Mouse (Mus musculus): ENCODE results near the gene Fcnb.

The Fcnb gene

DNA sequence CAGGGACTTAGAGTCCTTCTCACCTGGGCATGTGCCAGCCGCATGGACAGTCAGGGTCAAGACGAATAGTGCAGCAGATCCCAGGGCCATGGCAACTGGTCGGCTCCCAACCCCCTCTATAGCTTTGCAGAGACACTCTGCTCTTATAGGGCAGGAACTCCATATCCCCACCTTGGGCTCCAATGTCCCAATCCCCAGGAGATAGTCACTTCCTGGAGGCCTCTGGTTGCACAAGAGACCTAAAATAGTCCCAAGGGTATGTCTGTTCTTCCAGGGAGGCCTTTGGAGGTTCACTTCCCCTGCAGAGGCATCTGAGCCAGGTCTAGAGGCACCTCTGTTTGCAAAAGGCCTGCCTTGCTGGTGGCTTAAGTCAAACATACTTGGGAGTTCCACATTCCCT, at the start of gene Fcnb:
Fcnb (minus strand) TSS at position 118 of the 400 bp plus-strand sequence.
- DNase-seq (ENCODE audit: low spot score), result no peak

DNA sequence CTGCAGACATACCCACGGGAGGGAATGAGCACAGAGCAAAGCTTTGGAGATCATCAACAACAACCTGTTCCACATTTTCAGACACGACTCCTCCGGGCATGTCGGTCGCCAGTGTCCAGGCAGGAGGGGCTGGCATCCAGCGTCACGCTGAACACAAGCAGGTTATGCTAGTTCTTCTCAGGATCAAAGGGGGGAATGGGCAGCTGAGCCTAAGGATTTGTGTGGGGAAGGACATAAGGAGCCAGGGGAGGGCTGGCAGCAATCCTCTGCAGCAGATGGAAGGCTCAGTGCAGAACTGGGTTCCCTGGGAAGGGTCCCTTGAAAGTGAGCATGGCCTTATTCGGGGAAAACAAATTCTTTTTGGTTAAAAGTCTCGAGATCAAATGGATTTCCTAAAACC, 49.1 kb upstream of the Fcnb start:
- DNase-seq (ENCODE audit: low spot score), result no peak

DNA sequence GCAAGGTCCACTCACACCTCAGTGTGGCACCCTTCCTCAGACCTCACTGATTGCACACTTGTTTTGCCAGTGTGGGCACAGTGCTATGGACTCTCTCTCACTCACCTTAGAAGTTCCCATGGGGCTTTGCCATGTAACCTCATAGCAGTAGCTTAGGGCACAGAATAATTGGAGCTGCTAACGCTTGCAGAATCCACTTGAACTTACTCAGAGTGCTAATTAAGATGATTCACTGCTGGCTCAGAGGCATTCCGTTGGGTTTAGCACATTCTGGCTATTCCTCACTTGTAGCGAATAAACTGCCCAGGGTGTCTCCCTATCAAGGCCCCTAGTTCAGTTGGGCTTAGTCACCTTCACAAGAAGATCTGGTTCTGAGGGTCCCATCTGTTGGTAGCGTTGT, 47.4 kb upstream of the Fcnb start:
- no peak for DNase-seq (ENCODE audit: low spot score)

DNA sequence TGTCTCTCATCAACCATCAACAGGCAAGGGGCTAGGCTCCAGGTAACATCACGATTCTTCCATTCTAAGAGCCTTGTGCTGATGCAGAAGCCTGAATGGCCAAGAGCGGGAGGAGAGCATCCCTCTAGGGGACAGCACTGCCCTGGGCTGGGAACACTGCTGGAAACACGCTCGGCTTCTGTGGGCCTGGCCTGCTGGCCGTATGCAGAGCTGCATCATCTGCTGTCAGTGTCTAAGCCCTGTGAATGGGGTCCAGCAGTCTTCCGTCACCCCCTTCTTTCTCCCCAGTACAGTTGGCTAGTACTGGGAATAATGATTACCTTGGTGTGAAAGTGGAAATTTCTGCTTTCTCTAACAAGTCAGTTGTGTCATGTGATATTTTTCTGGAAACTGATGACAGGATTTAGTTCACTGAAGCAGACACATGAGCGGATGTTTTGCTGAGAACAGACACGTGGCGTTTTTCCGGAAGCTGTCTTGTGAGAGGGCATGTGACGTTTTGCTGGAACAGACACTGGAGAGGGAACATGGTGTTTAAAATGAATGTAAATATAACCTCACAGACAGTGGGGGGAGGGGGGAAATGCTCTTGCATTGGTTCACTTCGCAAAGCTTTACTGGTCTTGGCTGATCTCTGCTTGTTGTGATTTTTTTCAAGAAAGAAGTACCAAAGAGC, 42.2 kb upstream of the Fcnb start:
- DNase-seq (ENCODE audit: low spot score), result no peak

DNA sequence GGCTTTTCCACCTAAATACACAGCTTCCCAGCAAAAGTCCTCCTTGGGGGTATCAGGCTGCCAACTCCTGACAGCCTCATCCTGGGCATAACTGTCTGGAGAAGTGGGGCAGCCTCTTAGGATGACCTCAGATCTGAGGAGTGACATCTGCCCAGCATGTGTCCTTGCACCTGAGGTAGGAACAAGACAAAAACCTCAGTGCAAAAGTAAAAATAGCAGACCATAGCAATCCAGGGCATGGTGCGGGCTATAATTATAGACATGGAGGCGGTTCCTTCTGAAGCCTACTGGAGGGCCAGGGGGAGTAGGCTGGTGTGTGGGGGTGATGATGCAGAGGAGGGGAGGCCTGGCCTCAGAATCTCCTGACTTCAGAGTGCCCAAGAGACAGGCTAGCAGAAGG, 39.2 kb upstream of the Fcnb start:
- DNase-seq (ENCODE audit: low spot score), result no peak

DNA sequence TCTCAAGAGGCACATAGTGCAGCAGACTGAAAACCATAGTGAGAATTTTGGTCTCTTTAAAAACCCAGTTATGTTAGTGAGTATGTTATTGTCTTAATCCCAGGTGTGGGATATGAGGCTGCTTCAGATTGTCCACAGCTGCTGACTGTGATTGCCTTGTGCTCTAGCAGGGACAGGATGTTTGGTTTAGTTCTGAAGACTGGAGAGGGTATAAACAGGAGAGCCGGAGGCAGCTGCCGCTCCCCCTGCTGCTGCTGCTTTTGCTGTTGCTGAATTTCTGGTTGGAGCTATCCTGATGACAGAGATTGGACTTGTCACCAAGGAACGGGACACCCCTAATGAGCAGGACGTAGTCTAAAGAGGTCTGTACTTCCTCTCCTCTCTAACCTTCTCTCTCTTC, 36.6 kb upstream of the Fcnb start:
- DNase-seq (ENCODE audit: low spot score), result no peak

DNA sequence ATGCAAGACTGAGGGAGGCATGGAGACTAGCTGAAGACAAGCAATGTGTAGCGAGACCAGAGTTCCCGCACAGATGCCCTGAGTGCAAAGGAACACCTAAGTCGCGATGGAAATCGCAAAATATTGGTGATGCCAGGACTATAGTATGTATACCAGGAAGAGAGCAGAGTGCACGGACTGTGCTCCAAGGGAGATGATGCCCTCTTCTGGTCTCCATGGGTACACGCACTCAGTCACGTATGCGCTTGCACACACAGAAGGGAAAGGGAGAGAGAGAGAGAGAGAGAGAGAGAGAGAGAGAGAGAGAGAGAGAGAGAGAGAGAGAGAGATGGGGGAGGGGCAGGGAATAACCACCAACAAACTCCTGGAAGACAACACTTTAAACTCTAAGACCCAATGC, 35.7 kb upstream of the Fcnb start:
- no peak for DNase-seq (ENCODE audit: low spot score)

DNA sequence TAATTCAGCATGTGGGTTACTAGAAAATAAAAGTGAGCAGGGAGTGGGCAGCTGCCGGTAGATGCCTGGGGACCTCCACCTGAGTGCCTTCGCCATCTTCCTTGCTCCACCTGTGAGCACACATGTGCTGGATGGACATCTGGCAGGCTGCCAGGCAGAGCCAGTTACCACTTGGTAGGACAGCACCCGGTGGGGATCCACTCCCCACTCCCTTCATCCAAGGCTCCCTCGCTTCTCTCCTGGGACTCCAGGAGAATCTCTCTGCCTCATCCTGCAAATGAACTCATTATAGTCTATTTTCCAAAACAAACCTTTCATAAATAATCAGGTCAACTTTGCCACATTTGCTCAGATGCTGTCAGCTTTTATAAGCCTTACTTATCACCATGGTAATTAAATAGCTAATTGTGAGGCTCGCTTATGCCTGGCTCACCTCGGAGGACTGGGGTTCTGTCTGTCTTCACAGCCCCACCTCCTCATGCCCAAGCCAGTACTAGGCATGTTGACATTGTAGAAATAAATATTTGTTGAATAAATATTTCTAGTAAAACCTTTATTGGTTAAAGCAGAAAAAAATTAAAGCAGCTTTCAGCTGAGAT, 33.9 kb upstream of the Fcnb start:
- no peak for DNase-seq (ENCODE audit: low spot score)

DNA sequence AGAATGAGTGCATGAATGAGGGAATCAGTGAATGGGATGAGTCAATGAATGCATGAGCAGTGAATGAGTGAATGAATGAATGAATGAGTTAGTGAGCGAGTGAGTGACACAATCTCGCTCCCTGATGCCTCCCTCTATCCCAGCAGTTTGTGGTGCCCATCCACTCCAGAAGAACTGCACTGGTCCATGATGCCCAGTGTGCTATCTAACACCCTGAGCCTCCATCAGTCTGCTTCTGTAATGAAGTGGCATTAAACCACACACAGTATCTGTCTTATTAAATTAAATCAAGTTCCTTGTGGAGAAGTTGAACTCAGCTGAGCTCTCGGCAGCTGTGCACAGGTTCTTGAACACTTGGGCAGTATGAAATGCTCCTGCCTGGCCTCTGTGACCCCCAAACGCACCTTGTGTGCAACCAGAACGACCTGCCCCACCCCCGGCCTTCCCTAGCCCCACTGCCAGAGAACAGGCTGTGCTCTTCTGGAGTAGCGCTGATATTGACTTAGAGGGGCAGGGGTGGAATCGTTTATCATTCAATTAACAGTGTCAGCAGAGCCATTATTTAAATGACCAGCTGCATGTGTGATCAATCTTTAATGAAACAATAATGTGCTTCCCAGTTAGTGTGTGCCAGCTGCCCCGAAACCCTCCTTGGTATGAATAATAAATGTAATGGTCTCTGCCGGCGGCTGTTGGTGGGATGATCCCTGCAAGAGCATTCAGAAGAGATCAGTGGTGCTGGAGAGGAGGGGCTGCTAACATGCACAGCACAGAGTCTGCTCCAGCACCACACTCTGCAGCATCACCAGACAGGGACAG, 33.0 kb upstream of the Fcnb start:
- no peak for DNase-seq (ENCODE audit: low spot score)

DNA sequence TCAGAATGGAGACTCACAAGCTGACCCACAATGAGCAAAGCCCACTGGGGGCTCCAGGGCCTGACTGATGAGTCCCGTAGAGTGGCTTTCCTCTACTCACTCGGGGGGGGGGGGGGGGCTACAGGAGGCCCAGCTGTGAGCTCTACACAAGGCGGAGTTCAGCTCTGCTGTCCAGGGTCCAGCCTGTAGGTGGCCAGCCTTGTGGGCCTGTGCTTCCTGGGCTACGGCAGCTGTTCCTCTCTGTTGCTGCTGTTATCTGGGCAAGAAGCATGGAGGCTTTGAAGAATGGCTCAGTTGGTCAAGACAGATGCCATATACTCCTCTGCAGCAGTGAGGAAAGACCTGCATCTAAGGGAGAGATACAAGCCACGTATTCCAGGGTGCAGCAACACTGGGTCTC, 24.1 kb upstream of the Fcnb start:
- DNase-seq (ENCODE audit: low spot score), result no peak

DNA sequence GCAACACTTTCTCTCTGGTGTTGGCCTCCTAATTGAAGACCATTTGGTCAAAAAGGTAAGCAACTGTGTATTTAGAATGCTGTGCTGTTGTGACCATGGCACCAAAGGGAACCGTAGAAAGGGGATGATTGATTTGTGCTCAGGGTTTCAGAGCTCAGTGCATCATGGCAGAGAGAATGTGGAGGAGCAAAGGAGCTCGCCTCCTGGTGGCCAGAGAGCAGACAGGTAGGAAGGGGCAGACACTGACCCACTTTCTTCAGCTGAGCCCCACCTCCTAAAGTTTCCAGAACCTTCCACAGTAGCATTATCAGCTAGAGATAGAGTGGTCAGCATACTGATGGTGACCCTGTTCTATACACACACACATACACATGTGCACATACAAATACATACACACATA, 21.3 kb upstream of the Fcnb start:
- DNase-seq (ENCODE audit: low spot score), result no peak

DNA sequence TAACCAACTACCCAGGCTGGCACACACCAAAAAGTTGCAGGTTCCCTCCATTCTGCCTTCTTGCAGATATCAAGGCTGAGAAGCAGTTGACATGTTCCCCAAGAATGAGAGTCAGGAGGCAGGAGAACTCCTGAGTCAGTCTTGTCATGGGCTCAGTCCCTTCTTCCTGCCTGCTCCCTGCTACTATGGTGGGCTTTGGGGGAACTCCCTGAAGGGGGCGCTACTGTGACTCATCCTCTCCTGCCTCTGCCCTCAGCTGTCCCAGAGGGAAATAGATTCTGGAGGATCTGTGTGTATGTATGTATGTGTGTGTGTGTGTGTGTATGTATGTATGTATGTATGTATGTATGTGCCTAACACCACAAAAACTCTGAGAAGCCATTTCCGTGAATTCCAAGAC, 19.0 kb upstream of the Fcnb start:
- DNase-seq (ENCODE audit: low spot score), result no peak

DNA sequence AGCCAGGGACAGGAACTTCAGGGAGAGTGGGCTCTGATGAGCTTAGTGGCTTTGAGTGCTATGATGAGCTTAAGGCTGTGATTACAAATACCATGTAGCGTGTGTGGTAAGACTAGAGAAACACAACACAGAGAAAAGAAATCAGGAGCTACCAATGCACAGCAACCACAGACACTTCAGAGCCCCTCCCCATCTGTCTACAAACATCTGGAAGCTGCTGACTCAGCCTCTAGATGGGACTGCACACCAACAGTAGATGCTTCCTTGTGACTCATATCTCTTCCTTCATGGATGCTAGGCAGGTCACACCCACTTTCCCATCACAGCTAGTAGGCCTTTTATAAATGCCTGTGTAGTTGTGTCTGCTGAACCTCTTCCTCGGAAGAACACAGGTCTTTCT, 17.2 kb upstream of the Fcnb start:
- no peak for DNase-seq (ENCODE audit: low spot score)

DNA sequence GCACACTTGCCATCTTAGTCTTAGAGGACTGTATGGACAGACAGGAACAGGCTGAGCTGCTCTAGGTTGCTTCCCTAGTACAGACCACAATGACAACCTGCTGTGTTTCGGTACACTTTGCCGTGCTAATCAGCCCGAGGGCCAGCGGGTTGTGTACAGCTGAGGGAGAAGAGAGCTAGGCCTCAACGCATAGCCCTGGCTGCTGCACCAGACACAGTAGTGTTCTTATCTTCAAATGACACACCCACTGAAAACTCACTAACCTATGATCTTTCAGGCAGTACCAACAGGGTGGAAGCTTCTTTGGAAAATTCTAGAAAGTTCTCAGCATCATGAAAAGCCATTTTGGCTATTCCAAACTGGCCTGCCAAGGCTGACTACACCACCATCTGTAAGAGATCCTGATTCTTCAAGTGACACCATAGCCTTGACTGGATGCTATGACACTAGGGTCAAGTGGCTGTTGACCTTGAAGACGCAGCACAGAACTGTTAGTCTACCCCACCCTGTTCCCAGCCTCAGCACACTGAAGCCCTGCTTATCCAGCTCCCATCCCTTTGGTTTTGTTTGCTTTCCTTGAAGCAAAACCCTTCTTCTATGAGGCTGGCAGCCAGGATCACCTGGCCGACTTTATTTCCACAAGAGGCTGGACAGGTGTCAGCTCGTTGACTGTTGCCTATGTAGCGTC, 16.3 kb upstream of the Fcnb start:
- DNase-seq (ENCODE audit: low spot score), result no peak

DNA sequence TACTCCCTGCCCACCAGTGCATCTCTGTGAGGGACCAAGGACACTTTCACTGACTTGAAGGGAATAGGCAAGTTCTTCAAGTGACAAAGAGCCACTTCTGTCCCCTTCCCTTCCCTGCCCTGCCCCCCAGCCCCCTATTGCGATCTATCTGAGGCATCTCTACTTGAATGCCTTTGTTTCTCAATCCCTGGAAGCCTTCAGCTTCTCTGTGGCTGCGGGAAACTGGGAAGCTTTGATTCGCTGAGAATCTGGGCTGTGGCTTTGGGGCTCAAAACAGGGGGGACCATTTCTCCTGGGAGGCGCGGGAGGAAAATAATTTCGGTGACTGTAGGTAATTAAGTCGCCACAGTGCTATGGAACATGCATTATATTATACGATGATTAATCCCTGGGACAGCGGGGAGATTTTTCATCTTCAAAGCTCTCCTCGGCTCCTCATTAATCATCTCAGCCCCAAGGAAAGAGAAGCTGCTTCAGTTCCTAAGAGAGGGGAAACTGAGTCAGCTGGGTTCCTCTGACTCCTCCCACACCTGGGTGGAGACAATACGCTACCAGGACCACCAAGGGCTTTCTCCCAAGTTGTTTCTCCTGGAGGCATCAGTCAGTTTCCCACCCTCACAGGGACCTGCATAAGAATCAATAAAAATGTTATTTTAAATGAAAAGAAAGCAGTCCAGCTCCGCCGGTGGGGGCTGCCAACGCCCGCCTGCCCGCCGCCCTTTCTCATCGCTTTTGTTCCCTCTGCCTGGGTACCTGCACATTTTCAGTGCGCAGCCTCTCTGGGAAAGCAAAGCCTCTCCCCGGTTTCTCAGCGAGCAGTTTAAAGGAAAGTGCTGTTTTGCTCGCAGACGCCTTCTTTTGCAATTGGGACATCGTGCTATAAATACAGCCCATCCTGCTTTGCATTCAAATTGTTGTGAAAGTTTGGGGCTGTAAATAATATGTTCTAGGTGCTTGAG, 14.1 kb upstream of the Fcnb start:
- DNase-seq (ENCODE audit: low spot score), result no peak

DNA sequence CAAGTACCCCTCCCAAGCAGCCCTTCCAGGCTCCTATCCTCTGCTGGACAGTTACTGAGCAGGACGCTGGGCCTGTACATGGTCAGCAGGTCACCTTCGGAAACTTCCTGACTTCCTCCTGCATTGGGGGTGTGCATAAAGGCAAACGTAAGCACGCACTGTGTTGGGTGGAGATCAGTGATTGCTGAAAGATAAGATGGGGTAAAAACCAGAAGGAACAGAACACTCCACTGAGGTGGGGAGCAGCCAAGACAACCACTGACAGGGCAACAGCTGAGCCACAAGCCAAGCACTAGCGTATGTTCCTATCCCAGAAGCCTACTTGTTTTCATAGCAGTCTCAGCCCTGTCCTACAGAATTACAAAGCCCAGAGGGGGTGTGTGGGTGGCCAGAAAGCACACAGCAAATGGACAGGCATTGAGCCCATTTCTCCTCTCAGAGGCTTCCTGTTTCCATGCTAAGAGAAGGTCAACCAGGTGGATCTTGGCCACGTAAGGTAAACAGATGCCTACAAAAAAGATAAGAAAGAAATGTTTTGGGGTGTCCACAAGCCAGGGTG, 12.1 kb upstream of the Fcnb start:
- DNase-seq (ENCODE audit: low spot score), result no peak

DNA sequence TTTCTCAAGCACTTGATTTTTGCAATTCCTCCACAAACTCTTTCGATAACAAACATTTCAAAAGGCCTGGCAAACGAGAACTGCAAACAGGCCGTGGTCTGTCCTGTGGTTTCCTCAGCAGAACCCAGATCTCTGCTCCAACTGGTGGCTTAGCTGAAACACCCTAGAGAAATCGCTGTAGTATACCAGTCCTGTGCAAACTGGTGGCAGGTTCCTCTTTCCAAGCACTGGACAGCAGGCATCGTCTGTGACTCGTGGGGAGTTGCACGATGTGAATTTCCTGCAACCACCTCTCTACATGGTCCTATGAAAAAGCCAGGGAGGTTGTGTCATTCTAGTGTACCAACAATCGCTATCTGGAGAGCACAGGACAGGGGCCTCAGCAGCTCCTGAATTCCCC, 7.4 kb upstream of the Fcnb start:
- DNase-seq (ENCODE audit: low spot score), result no peak

DNA sequence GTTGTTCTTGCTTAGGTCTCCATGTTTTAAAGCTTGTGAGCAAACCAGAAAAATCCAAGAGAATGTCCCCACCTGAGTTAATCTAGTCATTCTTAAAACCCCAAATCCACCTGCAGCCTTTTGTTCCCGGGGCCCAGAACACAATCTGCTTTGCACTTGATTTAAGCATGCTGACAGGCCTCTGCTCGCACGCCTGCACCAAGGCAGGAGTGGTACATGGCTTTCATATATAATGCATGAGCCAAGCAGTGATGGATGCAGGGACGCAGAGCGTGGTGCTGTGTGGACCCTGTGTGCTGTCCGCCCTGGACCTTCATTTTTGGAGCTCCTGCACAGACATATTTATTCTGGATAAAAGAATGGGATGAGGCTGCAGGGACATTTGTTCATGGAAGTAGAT, 6.4 kb upstream of the Fcnb start:
- DNase-seq (ENCODE audit: low spot score), result no peak

DNA sequence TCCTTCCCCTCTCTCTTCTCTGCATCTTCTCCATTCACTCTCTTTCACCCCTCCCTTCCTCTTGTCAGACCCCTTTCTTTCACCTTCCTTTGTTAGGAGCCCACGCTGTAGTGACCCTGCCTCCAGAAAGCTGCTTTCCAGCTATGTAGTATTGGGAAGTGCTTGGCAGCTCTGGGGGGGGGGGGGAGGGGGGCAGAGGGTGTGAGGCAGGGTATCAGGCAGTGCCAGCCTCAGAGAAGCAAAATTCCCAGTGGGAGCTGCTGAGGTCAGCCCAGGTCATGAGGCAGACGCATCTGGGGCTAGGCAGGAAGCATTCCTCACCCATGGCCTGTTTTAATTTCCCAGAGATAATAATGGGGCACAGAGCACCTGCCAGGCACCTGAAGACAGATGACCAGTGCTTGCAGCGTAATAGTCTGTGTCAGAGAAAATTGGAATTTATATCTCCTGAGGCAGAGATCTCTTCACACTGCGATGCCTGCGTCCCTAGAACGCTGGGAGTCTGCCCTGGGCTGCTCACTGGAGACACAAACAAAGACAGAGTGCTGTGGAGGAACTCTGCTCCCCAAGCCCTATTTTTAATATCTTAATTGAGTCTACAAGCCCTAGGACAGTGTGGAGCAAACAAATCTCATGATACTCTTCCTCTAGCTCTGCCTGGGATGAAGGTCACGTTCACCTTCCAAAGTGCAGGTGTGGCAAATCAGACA, 5.8 kb upstream of the Fcnb start:
- no peak for DNase-seq (ENCODE audit: low spot score)

DNA sequence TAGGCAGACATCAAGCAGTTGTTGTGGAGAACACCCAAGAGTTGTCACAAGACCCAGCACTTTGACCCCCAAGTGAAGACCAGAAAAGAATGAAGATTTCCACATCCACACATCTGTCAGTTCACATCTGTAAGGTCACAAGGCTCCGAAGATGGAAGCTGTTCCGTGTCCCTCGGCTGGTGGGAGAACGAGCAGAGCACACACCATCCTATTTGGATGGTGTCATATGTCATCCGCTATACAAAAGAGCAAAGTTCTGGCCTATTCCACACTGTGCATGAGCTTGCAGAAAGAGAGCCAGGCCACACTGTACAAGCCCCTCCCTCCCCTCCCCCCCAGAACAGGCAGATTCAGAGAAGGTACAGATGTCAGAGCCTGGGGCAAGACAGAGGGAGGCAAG, 4.4 kb upstream of the Fcnb start:
- DNase-seq (ENCODE audit: low spot score), result no peak

DNA sequence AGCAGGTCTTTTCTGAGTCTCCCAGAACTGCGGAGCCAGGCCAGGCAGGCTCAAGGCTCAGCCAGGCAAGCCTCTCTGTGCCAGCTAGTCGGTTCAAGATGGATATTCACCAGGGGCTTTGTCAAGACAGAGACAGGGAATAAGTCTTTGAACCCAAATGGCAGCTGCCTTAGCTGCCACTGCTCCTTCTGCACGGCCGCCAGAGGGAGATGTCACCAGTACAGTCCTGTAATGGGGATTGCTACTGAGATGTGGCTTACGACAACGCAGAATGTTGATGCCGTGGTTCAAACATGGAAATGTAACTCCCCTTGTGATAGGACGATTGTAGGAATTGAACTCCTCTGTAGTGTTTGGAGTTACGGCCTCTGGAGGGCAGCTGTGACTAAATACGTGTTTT, 1.4 kb upstream of the Fcnb start:
- no peak for DNase-seq (ENCODE audit: low spot score)

Measured in urinary bladder, postnatal 14 days (tissue).